Mouse (Mus musculus) heart, embryonic 14.5 days (tissue): ENCODE measurements at regions not wholly inside any gene's neighbourhood (a gene's known extent, or its start where the extent isn't known, plus 50 kb on each side); places are given as distances from the start of the nearest gene placed in this dataset.

Experiments
- ATAC-seq: fragments of 200-750 bp; cut with Nextera tagmentation; 2 replicates; pipeline ENCODE4 v1.8.0; 2017; ENCODE audit warnings: low read depth, moderate TSS enrichment; ENCODE audit not compliant: insufficient number of reproducible peaks, insufficient read depth, low FRiP score
- H3K27ac ChIP-seq, 2 experiments: fragments of 200-500 bp in 1 of 2; fragments of 300-500 bp in 1 of 2; sonication (generic) in 1 of 2; replicated peaks in 1 of 2; 2 replicates each; pipeline ENCODE4 v1.5.1; 2012 to 2014; ENCODE audit warnings: low read depth in 2 of 2, low read length in 2 of 2, control low read depth in 1 of 2, mild to moderate bottlenecking in 1 of 2, mixed read lengths in 1 of 2; ENCODE audit not compliant: control insufficient read depth in 1 of 2, insufficient read depth in 1 of 2
- H3K27me3 ChIP-seq: fragments of 300-500 bp; sonication (generic); 2 replicates; pipeline ENCODE4 v1.6.1; 2014; ENCODE audit warnings: mild to moderate bottlenecking, low read length, control low read depth; ENCODE audit not compliant: control insufficient read depth, insufficient read depth
- H3K36me3 ChIP-seq: fragments of 300-500 bp; sonication (generic); 2 replicates; pipeline ENCODE4 v1.6.1; 2014; ENCODE audit warnings: mild to moderate bottlenecking, control low read depth, low read length, mixed read lengths; ENCODE audit not compliant: control insufficient read depth, insufficient read depth
- H3K4me1 ChIP-seq, 2 experiments: fragments of 200-500 bp in 1 of 2; fragments of 300-500 bp in 1 of 2; sonication (generic) in 1 of 2; 2 replicates each; pipeline ENCODE4 v1.6.1; 2012 to 2014; ENCODE audit warnings: low read length in 2 of 2, control low read depth in 1 of 2, mixed read lengths in 1 of 2; ENCODE audit not compliant: control insufficient read depth in 2 of 2, insufficient read depth in 2 of 2
- H3K4me2 ChIP-seq: fragments of 300-500 bp; sonication (generic); 2 replicates; pipeline ENCODE4 v1.6.1; 2014; ENCODE audit warnings: mild to moderate bottlenecking, low read length
- H3K4me3 ChIP-seq, 2 experiments: fragments of 200-500 bp in 1 of 2; fragments of 300-500 bp in 1 of 2; sonication (generic) in 1 of 2; 2 replicates each; pipeline ENCODE4 v1.5.1; 2012 to 2014; ENCODE audit warnings: low read length in 2 of 2, mild to moderate bottlenecking in 2 of 2, control low read depth in 1 of 2, low read depth in 1 of 2, moderate library complexity in 1 of 2; ENCODE audit not compliant: control insufficient read depth in 1 of 2, insufficient read depth in 1 of 2
- H3K9ac ChIP-seq: fragments of 300-500 bp; sonication (generic); 2 replicates; pipeline ENCODE4 v1.6.1; 2014; ENCODE audit warnings: mild to moderate bottlenecking, low read length
- H3K9me3 ChIP-seq: fragments of 300-500 bp; sonication (generic); 2 replicates; pipeline ENCODE4 v1.6.1; 2016; ENCODE audit warnings: low read length, control low read depth; ENCODE audit not compliant: control insufficient read depth
- WGBS: fragments of 180-500 bp; shearing (Covaris S2); extraction: QIAGEN DNeasy Blood & Tissue Kit; methylation state at CpG from one replicate; pipeline ENCODE4 v1.1.7; 2014; 5-methylcytosine and 5-hydroxymethylcytosine counted together

GRCm38 (mm10) chr10:122515698-122516097, 67.4 kb downstream of the Avpr1a start:
- peaks cover 9% of the 10 kb centered on the region; the same call in 1 of the 2 replicates for H3K9me3 ChIP-seq
- H3K9ac ChIP-seq = no peak overlapping the region
- no peak for ATAC-seq
- no peak overlapping the region for H3K27ac ChIP-seq
- no peak overlapping the region for H3K4me2 ChIP-seq
- H3K36me3 ChIP-seq = no peaks in the 10 kb centered on the region
- no peaks in the 10 kb centered on the region for H3K27me3 ChIP-seq
- H3K4me1 ChIP-seq = no peaks in the 10 kb centered on the region
- WGBS = 87% methylated on average over 3 of the region's 3 CpGs
- H3K4me3 ChIP-seq = no peak overlapping the region

- Histone ChIP-seq H3K4me2 (no peak overlapping the region), H3K36me3 (no peaks in the 10 kb centered on the region), H3K4me3 (no peak overlapping the region), H3K9me3 (no peaks in the 10 kb centered on the region), H3K27ac (no peak overlapping the region), H3K4me1 (no peaks in the 10 kb centered on the region), H3K27me3 (no peaks in the 10 kb centered on the region), H3K9ac (no peak overlapping the region)
- 91% methylated on average over 4 of the region's 4 CpGs for WGBS
- ATAC-seq = no peak
Observed at GRCm38 (mm10) chr10:122519274-122519790, 71.0 kb downstream of the Avpr1a start.

- no peak overlapping the region for H3K9ac ChIP-seq
- no peak overlapping the region for H3K27ac ChIP-seq
- WGBS = 75% methylated on average over 7 of the region's 7 CpGs
- no peak for ATAC-seq
- no peak overlapping the region for H3K4me2 ChIP-seq
- H3K4me3 ChIP-seq = no peak overlapping the region
- no peaks in the 10 kb centered on the region for H3K36me3 ChIP-seq
- no peaks in the 10 kb centered on the region for H3K9me3 ChIP-seq
- H3K4me1 ChIP-seq = no peaks in the 10 kb centered on the region
- no peaks in the 10 kb centered on the region for H3K27me3 ChIP-seq
Observed at GRCm38 (mm10) chr10:122519981-122520380, 71.7 kb downstream of the Avpr1a start.

GRCm38 (mm10) chr10:122522631-122523030, 74.3 kb downstream of the Avpr1a start:
- no peak for ATAC-seq
- Histone ChIP-seq H3K27me3 (no peaks in the 10 kb centered on the region), H3K4me3 (no peak overlapping the region), H3K9ac (no peak overlapping the region), H3K27ac (no peak overlapping the region), H3K9me3 (no peaks in the 10 kb centered on the region), H3K4me2 (no peak overlapping the region), H3K36me3 (no peaks in the 10 kb centered on the region), H3K4me1 (no peaks in the 10 kb centered on the region)
- 48% methylated on average over 3 of the region's 3 CpGs for WGBS

GRCm38 (mm10) chr10:122525360-122525759, 77.1 kb downstream of the Avpr1a start:
- H3K9me3 ChIP-seq = no peaks in the 10 kb centered on the region
- ATAC-seq = no peak
- H3K27me3 ChIP-seq = no peaks in the 10 kb centered on the region
- no peak overlapping the region for H3K4me3 ChIP-seq
- H3K4me1 ChIP-seq = no peaks in the 10 kb centered on the region
- no peaks in the 10 kb centered on the region for H3K36me3 ChIP-seq
- H3K27ac ChIP-seq = no peak overlapping the region
- no peak overlapping the region for H3K9ac ChIP-seq
- H3K4me2 ChIP-seq = no peak overlapping the region
- 58% methylated on average over 7 of the region's 7 CpGs for whole genome bisulfite sequencing

GRCm38 (mm10) chr10:122525807-122526206, 77.5 kb downstream of the Avpr1a start:
- H3K4me3 ChIP-seq = no peak overlapping the region
- H3K9me3 ChIP-seq = no peaks in the 10 kb centered on the region
- no peak overlapping the region for H3K9ac ChIP-seq
- no peak for ATAC-seq
- H3K36me3 ChIP-seq = no peaks in the 10 kb centered on the region
- WGBS = 87% methylated on average over 6 of the region's 6 CpGs
- H3K4me1 ChIP-seq = no peaks in the 10 kb centered on the region
- H3K4me2 ChIP-seq = no peak overlapping the region
- no peaks in the 10 kb centered on the region for H3K27me3 ChIP-seq
- no peak overlapping the region for H3K27ac ChIP-seq

GRCm38 (mm10) chr10:122528222-122528621, 79.9 kb downstream of the Avpr1a start:
- Histone ChIP-seq H3K4me3 (no peak overlapping the region), H3K9me3 (no peaks in the 10 kb centered on the region), H3K4me1 (no peaks in the 10 kb centered on the region), H3K9ac (no peak overlapping the region), H3K27ac (no peak overlapping the region), H3K36me3 (no peaks in the 10 kb centered on the region), H3K27me3 (no peaks in the 10 kb centered on the region), H3K4me2 (no peak overlapping the region)
- WGBS = 81% methylated on average over 10 of the region's 10 CpGs
- ATAC-seq = no peak

GRCm38 (mm10) chr10:122528973-122529703, 80.8 kb downstream of the Avpr1a start:
- Histone ChIP-seq H3K9ac (no peak overlapping the region), H3K4me3 (no peak overlapping the region), H3K27me3 (no peaks in the 10 kb centered on the region), H3K27ac (no peak overlapping the region), H3K9me3 (no peaks in the 10 kb centered on the region), H3K36me3 (no peaks in the 10 kb centered on the region), H3K4me1 (no peaks in the 10 kb centered on the region), H3K4me2 (no peak overlapping the region)
- WGBS = 37% methylated on average over 4 of the region's 4 CpGs
- ATAC-seq = no peak
